Mouse (Mus musculus) limb, embryonic 14.5 days (tissue): ENCODE results near the gene Clasp1. TPM values are rescaled to one million over a fixed set of nuclear protein-coding genes. Genes with fewer than 3 reads are reported as not detected.

ENCODE experiments used
- ATAC-seq: fragments of 200-750 bp; cut with Nextera tagmentation; 2 replicates; pipeline ENCODE4 v1.8.0; 2017; ENCODE audit warnings: low read depth, moderate number of reproducible peaks, moderate TSS enrichment; ENCODE audit not compliant: low FRiP score
- DNase-seq: peaks from one replicate; pipeline ENCODE4 v3.0.0-alpha.2; 2015; ENCODE audit warnings: low spot score
- H3K27ac ChIP-seq: fragments of 300-500 bp; sonication (generic); replicated peaks from 2 replicates; pipeline ENCODE4 v1.5.1; 2014; ENCODE audit warnings: low read depth, mild to moderate bottlenecking, low read length, moderate library complexity, mixed read lengths
- H3K27me3 ChIP-seq: fragments of 300-500 bp; sonication (generic); 2 replicates; pipeline ENCODE4 v1.6.1; 2014; ENCODE audit warnings: low read length, mixed read lengths; ENCODE audit not compliant: control insufficient read depth, insufficient read depth
- H3K36me3 ChIP-seq: fragments of 300-500 bp; sonication (generic); 2 replicates; pipeline ENCODE4 v1.6.1; 2014; ENCODE audit warnings: mild to moderate bottlenecking, low read length, moderate library complexity, mixed read lengths; ENCODE audit not compliant: control insufficient read depth, insufficient read depth
- H3K4me1 ChIP-seq: fragments of 300-500 bp; sonication (generic); 2 replicates; pipeline ENCODE4 v1.6.1; 2014; ENCODE audit warnings: antibody characterized with exemption, low read length, mixed read lengths; ENCODE audit not compliant: control insufficient read depth, insufficient read depth
- H3K4me2 ChIP-seq: fragments of 300-500 bp; sonication (generic); replicated peaks from 2 replicates; pipeline ENCODE4 v1.6.1; 2014; ENCODE audit warnings: low read depth, mild to moderate bottlenecking, low read length, moderate library complexity; ENCODE audit not compliant: severe bottlenecking
- H3K4me3 ChIP-seq: fragments of 300-500 bp; sonication (generic); replicated peaks from 2 replicates; pipeline ENCODE4 v1.5.1; 2014; ENCODE audit warnings: low read length
- H3K9ac ChIP-seq: fragments of 300-500 bp; sonication (generic); 2 replicates; pipeline ENCODE4 v1.6.1; 2014; ENCODE audit warnings: mild to moderate bottlenecking, low read depth, low read length, moderate library complexity; ENCODE audit not compliant: severe bottlenecking
- H3K9me3 ChIP-seq: fragments of 300-500 bp; sonication (generic); 2 replicates; pipeline ENCODE4 v1.6.1; 2016; ENCODE audit warnings: low read length; ENCODE audit not compliant: control insufficient read depth
- POLR2A ChIP-seq: fragments of 200-500 bp; IDR thresholded peaks from 2 replicates; pipeline ENCODE4 v1.8.0; 2012; ENCODE audit warnings: inconsistent platforms, mild to moderate bottlenecking, moderate library complexity, borderline replicate concordance; ENCODE audit not compliant: insufficient read depth, insufficient read length; ENCODE audit errors: extremely low read depth
- WGBS: fragments of 180-500 bp; shearing (Covaris S2); extraction: QIAGEN DNeasy Blood & Tissue Kit; methylation state at CpG from one replicate; pipeline ENCODE4 v1.1.7; 2014; 5-methylcytosine and 5-hydroxymethylcytosine counted together
- polyA plus RNA-seq, 2 experiments: library from polyadenylated mRNA; depleted of rRNA in 1 of 2; stranded (reverse) in 1 of 2; unstranded in 1 of 2; fragments of >200 nt; fragmentation: Nextera tagmentation in 1 of 2; extraction: Ambion mirVana in 1 of 2; gene quantifications; 2 replicates each; pipeline versions ENCODE4 v1.2.1 to v1.2.3; 2012 to 2014

Clasp1 gene
- polyA plus RNA-seq, 2 experiments, result 47.8 to 48.5 TPM

GRCm38 (mm10) chr1:118510996-118511395 is 122.1 kb downstream of the Clasp1 start:
- Histone ChIP-seq H3K27me3 (no peaks in the 10 kb centered on the region), H3K4me1 (no peaks in the 10 kb centered on the region), H3K4me3 (no peak overlapping the region), H3K9ac (no peak overlapping the region), H3K36me3 (peaks cover 96% of the 10 kb centered on the region), H3K27ac (no peak overlapping the region), H3K4me2 (no peak overlapping the region), H3K9me3 (no peaks in the 10 kb centered on the region)
- ATAC-seq (no peak), DNase-seq (no peak)
- 91% methylated on average over 3 of the region's 3 CpGs for WGBS
- no peak for TF ChIP-seq POLR2A

- Histone ChIP-seq H3K36me3 (peaks cover 88% of the 10 kb centered on the region), H3K9ac (no peak overlapping the region), H3K4me3 (no peak overlapping the region), H3K27ac (no peak overlapping the region), H3K4me2 (no peak overlapping the region), H3K9me3 (no peaks in the 10 kb centered on the region), H3K4me1 (no peaks in the 10 kb centered on the region), H3K27me3 (no peaks in the 10 kb centered on the region)
- ATAC-seq (no peak), DNase-seq (no peak)
- TF ChIP-seq POLR2A, result no peak
- 90% methylated on average over 8 of the region's 8 CpGs for WGBS
Measured at GRCm38 (mm10) chr1:118511738-118512530, 123.1 kb downstream of the Clasp1 start.

- Histone ChIP-seq H3K36me3 (peaks cover 66% of the 10 kb centered on the region), H3K27ac (no peak overlapping the region), H3K4me2 (no peak overlapping the region), H3K9me3 (no peaks in the 10 kb centered on the region), H3K27me3 (no peaks in the 10 kb centered on the region), H3K4me3 (no peak overlapping the region), H3K4me1 (no peaks in the 10 kb centered on the region), H3K9ac (no peak overlapping the region)
- TF ChIP-seq POLR2A, result no peak
- WGBS, result 67% methylated on average over 7 of the region's 7 CpGs
- no peak for ATAC-seq
- no peak for DNase-seq
Measured at GRCm38 (mm10) chr1:118516256-118516655, 127.4 kb downstream of the Clasp1 start.

GRCm38 (mm10) chr1:118523161-118523560 is 134.3 kb downstream of the Clasp1 start:
- Histone ChIP-seq H3K4me1 (no peaks in the 10 kb centered on the region), H3K4me2 (no peak overlapping the region), H3K27ac (no peak overlapping the region), H3K27me3 (no peaks in the 10 kb centered on the region), H3K4me3 (no peak overlapping the region), H3K9ac (no peak overlapping the region), H3K9me3 (no peaks in the 10 kb centered on the region), H3K36me3 (peaks cover 74% of the 10 kb centered on the region)
- no peak for TF ChIP-seq POLR2A
- DNase-seq (no peak), ATAC-seq (no peak)
- 87% methylated on average over 6 of the region's 6 CpGs for WGBS

- whole genome bisulfite sequencing, result 87% methylated on average over 9 of the region's 9 CpGs
- ATAC-seq, result no peak
Measured at GRCm38 (mm10) chr1:118525336-118525735, 136.5 kb downstream of the Clasp1 start.

More at GRCm38 (mm10) chr1:118525336-118525735, 136.5 kb downstream of the Clasp1 start:
- Histone ChIP-seq H3K4me3 (no peak overlapping the region), H3K27me3 (no peaks in the 10 kb centered on the region), H3K9me3 (no peaks in the 10 kb centered on the region), H3K36me3 (peaks cover 83% of the 10 kb centered on the region), H3K27ac (no peak overlapping the region), H3K4me1 (no peaks in the 10 kb centered on the region), H3K9ac (no peak overlapping the region), H3K4me2 (no peak overlapping the region)
- DNase-seq, result no peak
- TF ChIP-seq POLR2A, result no peak
